Mouse (Mus musculus) megakaryocyte progenitor cell, adult 5-6 weeks (primary cell): ENCODE results near the gene Tmem238. TPM values are rescaled to one million over a fixed set of nuclear protein-coding genes. Genes with fewer than 3 reads are reported as not detected.
"Not testable (repeated sequence)": the region's sequence is repeated elsewhere in the genome, so short reads cannot be mapped to it uniquely, and the experiment has no call there.

Experiments
- ATAC-seq: replicated peaks from 2 replicates; pipeline ENCODE4 v1.8.0; 2016; ENCODE audit warnings: mild to moderate bottlenecking, moderate TSS enrichment, inconsistent platforms; ENCODE audit not compliant: poor library complexity
- total RNA-seq, 2 experiments: library from RNA; stranded (forward) in 1 of 2; stranded (reverse) in 1 of 2; fragments of 157-497, 149-512 nt in 1 of 2; fragments of 200-1000 nt in 1 of 2; gene quantifications; 2 replicates each; pipeline versions ENCODE4 v1.2.3 to v1.2.4; 2015 to 2017

Tmem238 gene
- total RNA-seq, 2 experiments from 2014 or later = 5.4 to 10.5 TPM

- not testable (repeated sequence) for ATAC-seq
Observed at GRCm38 (mm10) chr7:4793248-4793647, 3.8 kb upstream of the Tmem238 start.

- ATAC-seq = peak; percentile 71
Observed at GRCm38 (mm10) chr7:4792278-4793212, 3.1 kb upstream of the Tmem238 start, which contains the start of gene Rpl28. Gene Rpl28, plus strand, starts transcription at chr7:4792874.

GRCm38 (mm10) chr7:4788499-4789435 lies 689 bp downstream of the Tmem238 start:
- peak; percentile 54 for ATAC-seq

GRCm38 (mm10) chr7:4783667-4784268 lies 5.7 kb downstream of the Tmem238 start:
- ATAC-seq = peak; percentile 42

- no peak for ATAC-seq
Observed at GRCm38 (mm10) chr7:4782759-4783158, 6.7 kb downstream of the Tmem238 start, which contains the start of the genes Il11 and Tmem190. Gene Il11, minus strand, starts transcription at chr7:4782859. Gene Tmem190, plus strand, starts transcription at chr7:4782937.

GRCm38 (mm10) chr7:4782130-4782529 lies 7.3 kb downstream of the Tmem238 start:
- peak; percentile 27; the same call in 1 of the 2 replicates for ATAC-seq

GRCm38 (mm10) chr7:4779921-4780320 lies 9.5 kb downstream of the Tmem238 start:
- no peak for ATAC-seq

- no peak for ATAC-seq
Observed at GRCm38 (mm10) chr7:4777851-4778637, 11.4 kb downstream of the Tmem238 start.

- peak; percentile 40 for ATAC-seq
Observed at GRCm38 (mm10) chr7:4776861-4777830, 12.3 kb downstream of the Tmem238 start.

- ATAC-seq = no peak
Observed at GRCm38 (mm10) chr7:4776131-4776530, 13.3 kb downstream of the Tmem238 start.

- ATAC-seq = no peak
Observed at GRCm38 (mm10) chr7:4771202-4771601, 18.3 kb downstream of the Tmem238 start, which contains the start of gene Fam71e2. Gene Fam71e2, minus strand, starts transcription at chr7:4771302.

GRCm38 (mm10) chr7:4764946-4765710 lies 24.3 kb downstream of the Tmem238 start:
- ATAC-seq = no peak

GRCm38 (mm10) chr7:4759670-4760069 lies 29.8 kb downstream of the Tmem238 start:
- no peak for ATAC-seq

- ATAC-seq = peak; percentile 77
Observed at GRCm38 (mm10) chr7:4752821-4753570, 36.5 kb downstream of the Tmem238 start, which contains the start of gene Cox6b2. Gene Cox6b2, minus strand, starts transcription at chr7:4753094.

- peak; percentile 55 for ATAC-seq
Observed at GRCm38 (mm10) chr7:4751971-4752820, 37.3 kb downstream of the Tmem238 start.

GRCm38 (mm10) chr7:4749169-4749568 lies 40.3 kb downstream of the Tmem238 start:
- ATAC-seq = no peak
